Mouse (Mus musculus) gastrocnemius, postnatal 25 days (tissue): ENCODE data around the gene Sgms1. TPM values are rescaled to one million over a fixed set of nuclear protein-coding genes. Genes with fewer than 3 reads are reported as not detected.
A peak's percentile ranks its signal among the peaks of the same experiment; 100 is the strongest.

Experiments used
- DNase-seq: peaks from one replicate; pipeline ENCODE4 v3.0.0; 2022
- total RNA-seq, 2 experiments: library from RNA; stranded (reverse); gene quantifications; 1 replicate in 1 of 2; 2 replicates in 1 of 2; pipeline ENCODE4 v1.2.3; 2021

Sgms1 gene
- total RNA-seq, 2 experiments from 2014 or later, result 37.2 to 42.0 TPM

- DNase-seq, result peak; percentile 88
Measured at GRCm38 (mm10) chr19:32386556-32387402, 2.7 kb downstream of the Sgms1 start.

GRCm38 (mm10) chr19:32383738-32384137 is 5.8 kb downstream of the Sgms1 start:
- no peak for DNase-seq

GRCm38 (mm10) chr19:32381511-32381961 is 8.0 kb downstream of the Sgms1 start:
- DNase-seq, result no peak

- no peak for DNase-seq
Measured at GRCm38 (mm10) chr19:32380748-32381147, 8.8 kb downstream of the Sgms1 start.

- no peak for DNase-seq
Measured at GRCm38 (mm10) chr19:32379239-32379920, 10.1 kb downstream of the Sgms1 start.

- DNase-seq, result peak; percentile 34
Measured at GRCm38 (mm10) chr19:32378581-32378980, 10.9 kb downstream of the Sgms1 start.

GRCm38 (mm10) chr19:32377701-32378325 is 11.7 kb downstream of the Sgms1 start:
- DNase-seq, result peak; percentile 36

- DNase-seq, result peak; percentile 77
Measured at GRCm38 (mm10) chr19:32376886-32377535, 12.5 kb downstream of the Sgms1 start.

- DNase-seq, result no peak
Measured at GRCm38 (mm10) chr19:32376054-32376453, 13.5 kb downstream of the Sgms1 start.

- no peak for DNase-seq
Measured at GRCm38 (mm10) chr19:32375473-32375985, 14.0 kb downstream of the Sgms1 start.

- DNase-seq, result no peak
Measured at GRCm38 (mm10) chr19:32374751-32375150, 14.8 kb downstream of the Sgms1 start.

GRCm38 (mm10) chr19:32373865-32374655 is 15.5 kb downstream of the Sgms1 start:
- DNase-seq, result peak; percentile 52

GRCm38 (mm10) chr19:32372373-32372772 is 17.1 kb downstream of the Sgms1 start:
- DNase-seq, result no peak

GRCm38 (mm10) chr19:32367333-32367732 is 22.2 kb downstream of the Sgms1 start:
- DNase-seq, result no peak

- DNase-seq, result peak; percentile 71
Measured at GRCm38 (mm10) chr19:32366406-32366805, 23.1 kb downstream of the Sgms1 start.

- DNase-seq, result no peak
Measured at GRCm38 (mm10) chr19:32365111-32365510, 24.4 kb downstream of the Sgms1 start.

- no peak for DNase-seq
Measured at GRCm38 (mm10) chr19:32363587-32363986, 25.9 kb downstream of the Sgms1 start.

GRCm38 (mm10) chr19:32362520-32362919 is 27.0 kb downstream of the Sgms1 start:
- DNase-seq, result no peak

- DNase-seq, result no peak
Measured at GRCm38 (mm10) chr19:32360989-32361698, 28.4 kb downstream of the Sgms1 start.

- DNase-seq, result no peak
Measured at GRCm38 (mm10) chr19:32360546-32360945, 29.0 kb downstream of the Sgms1 start.
